ENCODE assay signal across 23 mouse cellular contexts in the genomic region with DNA sequence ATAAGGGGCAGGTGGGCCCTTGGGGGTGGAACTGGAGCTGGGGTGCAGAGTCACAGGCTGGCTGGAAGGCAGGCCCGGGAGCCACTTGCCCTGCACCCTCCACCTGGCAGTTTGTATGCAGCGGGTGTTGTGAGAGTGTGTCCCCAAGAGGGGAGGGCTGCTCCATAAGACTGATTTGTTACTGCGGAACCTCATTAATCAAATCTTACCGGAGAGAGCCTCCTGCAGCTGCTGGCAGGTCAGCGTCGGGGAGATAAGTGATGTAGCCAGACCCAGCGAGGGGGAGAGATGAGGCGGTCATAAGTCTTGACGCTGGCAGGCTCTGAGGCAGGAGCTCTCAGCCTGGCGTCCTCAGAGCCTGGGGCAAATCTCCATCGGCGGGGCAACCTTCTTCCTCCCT.
DNase-seq lines count a peak whose midpoint lies in the region; ATAC-seq and TF ChIP-seq lines count a peak whose summit lies in the region.
"Had no signal": no experiment of that assay in that cellular context is flagged by ENCODE, and none has a peak within 500 bp of the region (broad histone marks: within the 10 kb centered on the region; RNA-seq: fewer than 3 reads in every experiment).

No protein-coding gene starts in this region.

- DNase-seq in midbrain, embryonic 10.5 days (ENCODE audit: low spot score): no peak
- no peak for DNase-seq in hindbrain, embryonic 10.5 days (ENCODE audit: low spot score)
- peak; percentile 27 for DNase-seq in hindbrain, postnatal 0 days (ENCODE audit: low spot score)
- no peak for DNase-seq in gastrocnemius, postnatal 25 days
- no peak for DNase-seq in adrenal gland, adult 2 months
- DNase-seq in thymus, postnatal 14 days: no peak
- DNase-seq: adrenal gland, postnatal 25 days; cerebellum, adult 11-12 months; cerebellum, postnatal 36 days; heart, postnatal 10 days; kidney, adult 2 months; kidney, postnatal 25 days; layer of hippocampus, adult 9-11 months; lung, adult 2 months; thymus, adult 2 months had no signal

- H3K27ac ChIP-seq in midbrain, embryonic 10.5 days (replicated peaks): peak overlapping the region; percentile 17; the same call in 1 of the 2 replicates
- no peak overlapping the region for H3K27ac ChIP-seq in midbrain, embryonic 16.5 days (ENCODE audit: low read length)
- H3K27ac ChIP-seq in hindbrain, embryonic 10.5 days: peak overlapping the region; percentile 53; the same call in 1 of the 2 replicates
- no peak overlapping the region for H3K27ac ChIP-seq in hindbrain, postnatal 0 days
- H3K27ac ChIP-seq in neural tube, embryonic 13.5 days (replicated peaks): 0 out of 2 replicates have a peak overlapping the region, but pooled peaks have one; percentile 2
- H3K27ac ChIP-seq: embryonic facial prominence, embryonic 12.5 days; liver, embryonic 12.5 days had no signal

- 46% methylated on average over 12 of the region's 12 CpGs for WGBS in midbrain, embryonic 10.5 days
- 28% methylated on average over 12 of the region's 12 CpGs for WGBS in midbrain, embryonic 16.5 days
- WGBS in hindbrain, embryonic 10.5 days: 42% methylated on average over 12 of the region's 12 CpGs
- 23% methylated on average over 12 of the region's 12 CpGs for WGBS in hindbrain, postnatal 0 days
- 6% methylated on average over 12 of the region's 12 CpGs for WGBS in neural tube, embryonic 13.5 days

- H3K4me1 ChIP-seq in midbrain, embryonic 10.5 days: peaks cover 35% of the 10 kb centered on the region
- H3K4me1 ChIP-seq in midbrain, embryonic 16.5 days (ENCODE audit: control insufficient read depth, insufficient read depth, low read length): peaks cover 20% of the 10 kb centered on the region
- peaks cover 39% of the 10 kb centered on the region for H3K4me1 ChIP-seq in hindbrain, embryonic 10.5 days (replicated peaks)
- H3K4me1 ChIP-seq in hindbrain, postnatal 0 days (ENCODE audit: insufficient read depth, low read length): peaks cover 5% of the 10 kb centered on the region; the same call in 1 of the 2 replicates
- peaks cover 48% of the 10 kb centered on the region for H3K4me1 ChIP-seq in neural tube, embryonic 13.5 days (replicated peaks)
- H3K4me1 ChIP-seq: liver, embryonic 12.5 days; megakaryocyte, embryonic 14.5 days had no signal

- no peak overlapping the region for H3K4me3 ChIP-seq in midbrain, embryonic 10.5 days
- H3K4me3 ChIP-seq in midbrain, embryonic 16.5 days (ENCODE audit: low read depth, low read length): no peak overlapping the region
- H3K4me3 ChIP-seq in hindbrain, embryonic 10.5 days: no peak overlapping the region
- H3K4me3 ChIP-seq in hindbrain, postnatal 0 days (ENCODE audit: low read length): no peak overlapping the region
- H3K4me3 ChIP-seq in neural tube, embryonic 13.5 days: no peak overlapping the region
- H3K4me3 ChIP-seq: embryonic facial prominence, embryonic 12.5 days; erythroblast, embryonic 14.5 days; liver, embryonic 12.5 days; megakaryocyte, embryonic 14.5 days had no signal

- ATAC-seq in midbrain, embryonic 16.5 days: no peak
- no peak for ATAC-seq in hindbrain, postnatal 0 days
- peak; percentile 67 for ATAC-seq in neural tube, embryonic 13.5 days (ENCODE audit: low read depth)
- ATAC-seq: forebrain, embryonic 14.5 days; liver, embryonic 12.5 days had no signal

- no peak overlapping the region for H3K4me2 ChIP-seq in midbrain, embryonic 16.5 days (ENCODE audit: low read length)
- no peak overlapping the region for H3K4me2 ChIP-seq in hindbrain, postnatal 0 days (ENCODE audit: low read depth, low read length)
- H3K4me2 ChIP-seq in neural tube, embryonic 13.5 days: no peak overlapping the region
- H3K4me2 ChIP-seq: embryonic facial prominence, embryonic 12.5 days; heart, embryonic 11.5 days; liver, embryonic 12.5 days had no signal

- H3K9ac ChIP-seq in midbrain, embryonic 16.5 days (ENCODE audit: low read depth, low read length): no peak overlapping the region
- no peak overlapping the region for H3K9ac ChIP-seq in hindbrain, postnatal 0 days (replicated peaks; ENCODE audit: low read length)
- H3K9ac ChIP-seq in neural tube, embryonic 13.5 days: no peak overlapping the region
- H3K9ac ChIP-seq: embryonic facial prominence, embryonic 12.5 days; liver, embryonic 12.5 days had no signal

- TF ChIP-seq CTCF in hindbrain, postnatal 0 days (IDR thresholded peaks at IDR 0.05; ENCODE audit: low read depth): no peak

- peaks cover 61% of the 10 kb centered on the region for H3K27me3 ChIP-seq in midbrain, embryonic 10.5 days (ENCODE audit: low read depth, poor library complexity, severe bottlenecking)
- no peaks in the 10 kb centered on the region for H3K27me3 ChIP-seq in midbrain, embryonic 16.5 days (ENCODE audit: control insufficient read depth, insufficient read depth, low read depth, low read length)
- peaks cover 63% of the 10 kb centered on the region for H3K27me3 ChIP-seq in hindbrain, embryonic 10.5 days (ENCODE audit: insufficient read depth, poor library complexity, severe bottlenecking)
- no peaks in the 10 kb centered on the region for H3K27me3 ChIP-seq in hindbrain, postnatal 0 days (ENCODE audit: insufficient read depth, low read length)
- H3K27me3 ChIP-seq in neural tube, embryonic 13.5 days: peaks cover 28% of the 10 kb centered on the region

- no peaks in the 10 kb centered on the region for H3K9me3 ChIP-seq in midbrain, embryonic 10.5 days (replicated peaks)
- H3K9me3 ChIP-seq in midbrain, embryonic 16.5 days (replicated peaks; ENCODE audit: control insufficient read depth, low read length, poor library complexity, severe bottlenecking): no peaks in the 10 kb centered on the region
- H3K9me3 ChIP-seq in hindbrain, embryonic 10.5 days: no peaks in the 10 kb centered on the region
- H3K9me3 ChIP-seq in hindbrain, postnatal 0 days (ENCODE audit: low read length): no peaks in the 10 kb centered on the region
- no peaks in the 10 kb centered on the region for H3K9me3 ChIP-seq in neural tube, embryonic 13.5 days
- H3K9me3 ChIP-seq: embryonic facial prominence, embryonic 12.5 days; liver, embryonic 12.5 days; megakaryocyte, embryonic 14.5 days had no signal

- no peaks in the 10 kb centered on the region for H3K36me3 ChIP-seq in midbrain, embryonic 10.5 days
- no peaks in the 10 kb centered on the region for H3K36me3 ChIP-seq in midbrain, embryonic 16.5 days (ENCODE audit: control insufficient read depth, insufficient read depth, low read length)
- no peaks in the 10 kb centered on the region for H3K36me3 ChIP-seq in hindbrain, embryonic 10.5 days
- no peaks in the 10 kb centered on the region for H3K36me3 ChIP-seq in hindbrain, postnatal 0 days (ENCODE audit: insufficient read depth, low read length)
- H3K36me3 ChIP-seq in neural tube, embryonic 13.5 days: no peaks in the 10 kb centered on the region
- H3K36me3 ChIP-seq: embryonic facial prominence, embryonic 12.5 days; liver, embryonic 12.5 days had no signal

Comparison
In these comparisons a context has a peak if more than half of its experiments do, and no peak if none do; other contexts are left out.
1. H3K27ac ChIP-seq: peak in midbrain, embryonic 10.5 days (single experiment), hindbrain, embryonic 10.5 days (single experiment) and neural tube, embryonic 13.5 days (single experiment); none in midbrain, embryonic 16.5 days (single experiment) and hindbrain, postnatal 0 days (single experiment).